Mouse (Mus musculus) heart, postnatal 36 days (tissue): ENCODE measurements around the gene Cpn1. TPM values are rescaled to one million over a fixed set of nuclear protein-coding genes. Genes with fewer than 3 reads are reported as not detected.

ENCODE experiments used
- DNase-seq, 2 experiments: peaks; one replicate each; pipeline ENCODE4 v3.0.0; 2021 to 2022
- intact Hi-C: fragments of 180-260 bp; cut with DNase I; formaldehyde crosslinking; loops from one replicate; pipeline ENCODE4 v1.15.1; 2025
- total RNA-seq, 2 experiments: library from RNA; stranded (reverse); gene quantifications; 2 replicates each; pipeline ENCODE4 v1.2.3; 2021

The Cpn1 gene
- total RNA-seq, 2 experiments from 2014 or later: 0.19 TPM; not detected in 1

DNA sequence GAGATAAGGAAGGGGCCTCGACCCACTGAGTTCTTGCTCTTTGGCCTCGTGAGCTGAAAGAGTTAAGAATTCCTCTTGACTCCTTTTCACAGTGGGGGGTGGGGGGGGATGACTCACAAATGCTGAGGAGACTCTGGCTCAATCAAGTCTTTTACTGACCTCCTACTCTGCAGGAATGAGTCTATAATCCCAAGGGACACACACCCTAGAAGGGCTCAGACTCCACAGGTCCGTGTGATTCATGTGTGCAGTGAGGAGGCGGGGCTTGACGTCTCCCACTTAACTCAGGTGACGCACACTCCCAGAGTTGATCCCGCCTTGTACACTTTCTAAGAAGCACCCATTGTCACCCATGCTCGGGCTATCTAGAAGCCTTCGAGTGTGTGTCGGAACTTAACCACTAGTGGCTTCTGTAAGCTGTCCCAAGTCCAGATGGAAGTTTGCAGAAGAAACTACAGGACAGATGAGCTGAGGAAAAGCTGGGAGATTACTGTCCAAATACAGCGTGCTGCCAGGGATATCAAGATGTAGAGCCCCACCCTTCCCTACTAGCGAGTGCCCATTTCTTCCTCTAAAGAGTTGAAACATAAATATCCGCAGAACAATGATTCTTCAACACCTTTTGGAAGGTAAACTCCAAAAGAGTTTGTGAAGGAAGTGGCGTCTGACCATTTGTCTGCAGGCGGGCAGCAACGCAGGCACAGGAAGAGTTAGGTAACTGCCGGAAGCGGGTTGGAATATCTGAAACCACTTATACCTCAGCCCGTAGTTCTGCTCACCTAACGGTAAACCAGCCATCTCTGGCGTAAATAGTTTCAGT is 69.6 kb downstream of the Cpn1 start:
- intact Hi-C loops: no loop called here
- DNase-seq: no peak

DNA sequence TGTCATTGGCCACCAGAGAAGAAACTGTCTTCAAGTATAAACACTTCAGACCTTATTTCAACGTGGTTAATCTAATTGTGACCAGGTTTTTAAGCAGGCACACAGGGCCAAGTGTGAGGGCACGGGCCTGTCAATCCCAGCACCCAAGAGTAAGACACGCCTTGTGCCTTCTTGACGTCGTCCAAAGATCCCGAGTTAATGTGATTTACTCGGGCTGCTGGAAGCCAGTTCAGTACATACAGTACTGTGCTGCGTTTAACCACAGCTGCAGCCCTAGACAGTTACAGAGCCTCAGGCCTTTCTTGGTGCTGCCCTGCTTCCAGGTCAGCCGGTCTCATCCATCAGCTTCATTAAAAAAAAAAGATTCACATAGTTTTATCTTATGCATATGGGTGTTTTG is 70.9 kb downstream of the Cpn1 start:
- intact Hi-C loops: no loop called here
- no peak for DNase-seq

DNA sequence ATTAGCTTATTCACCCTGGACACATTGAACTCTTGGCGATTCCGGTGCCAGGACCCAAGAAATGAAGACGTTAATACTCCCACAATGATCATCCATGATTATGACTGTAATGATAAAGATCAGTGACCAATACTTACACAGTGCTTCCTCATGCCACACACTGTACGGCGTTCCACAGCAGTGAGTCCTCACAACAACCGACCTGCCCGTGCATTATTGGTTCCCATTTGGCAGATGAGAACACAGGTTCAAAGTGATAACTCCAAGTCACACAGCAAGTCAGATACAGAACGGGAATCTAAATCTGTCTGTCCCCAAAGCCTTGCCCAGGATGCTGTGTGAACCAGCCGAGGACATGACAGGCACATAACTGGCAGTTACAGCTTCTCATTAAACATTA is 71.4 kb downstream of the Cpn1 start:
- intact Hi-C loops: no loop called here

DNA sequence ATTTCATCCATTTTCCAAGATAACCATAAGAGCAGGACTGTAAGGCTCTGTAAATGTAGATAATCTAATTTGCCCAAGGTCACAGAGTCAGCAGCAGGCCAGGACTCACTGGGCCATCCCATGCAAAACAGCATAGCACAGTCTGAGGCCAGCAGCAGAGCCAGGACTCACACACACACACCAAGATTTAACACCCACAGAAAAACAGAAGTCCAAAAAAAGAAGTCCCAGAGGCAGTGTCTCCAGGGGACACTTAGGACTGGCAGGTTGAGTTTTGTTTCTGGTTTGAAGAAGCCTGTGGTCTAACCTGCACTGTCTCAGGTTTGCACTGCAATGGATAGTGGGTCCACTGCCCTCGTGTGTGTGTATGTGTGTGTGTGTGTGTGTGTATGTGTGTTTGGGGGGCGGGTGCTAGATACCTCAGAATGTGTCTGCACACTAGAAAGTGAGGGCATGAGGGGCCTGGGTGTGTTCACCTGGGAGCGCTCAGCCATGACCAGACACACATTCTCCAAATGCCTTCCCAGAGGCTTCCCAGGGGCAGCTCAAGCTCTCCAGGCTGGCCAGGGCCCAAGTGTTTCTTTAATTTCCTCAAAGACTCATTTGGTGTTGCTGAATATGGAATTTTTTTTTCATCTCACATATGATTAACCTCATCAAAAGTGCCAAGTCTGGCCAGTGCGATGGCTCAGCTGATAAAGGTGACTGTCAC is 73.4 kb downstream of the Cpn1 start:
- DNase-seq: no peak
- intact Hi-C loops: no loop called here

More for the DNA sequence above, 71.4 kb downstream of the Cpn1 start:
- no peak for DNase-seq

DNA sequence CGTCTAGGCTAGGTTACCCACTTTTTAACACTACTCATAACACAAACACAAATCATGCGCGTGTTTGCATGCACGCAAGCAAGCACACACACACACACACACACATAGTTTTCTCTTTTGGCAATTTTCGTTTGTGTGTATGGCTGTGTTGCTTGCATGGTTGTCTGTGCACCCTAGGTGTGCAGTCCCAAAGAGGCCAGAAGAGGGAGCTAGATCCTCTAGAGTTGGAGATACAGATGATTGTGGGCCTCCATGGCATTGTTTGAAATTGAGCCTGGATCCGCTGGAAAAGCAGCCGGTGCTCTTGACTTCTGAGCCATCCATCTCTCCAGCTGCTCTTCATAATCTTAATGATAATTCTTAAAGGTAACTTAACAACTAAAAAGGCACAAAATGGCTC is 79.9 kb downstream of the Cpn1 start:
- DNase-seq: no peak
- intact Hi-C loops: loop anchor here (1.0 to 2.0 kb wide), 3 partner anchors 34 to 73 kb away; partner anchors contain the start of gene Dnmbp

Other genes with a start within 250 kb of the Cpn1 start
- gene Cutc, start 233.6 kb downstream of the Cpn1 start, total RNA-seq: 10 to 100 TPM; 15.1 to 16.3 TPM
- gene Cox15, start 233.6 kb downstream of the Cpn1 start, total RNA-seq: 10 to 100 TPM; 31.9 to 34.3 TPM
- gene Abcc2, start 204.4 kb downstream of the Cpn1 start, total RNA-seq: not detected
- gene Dnmbp, start 46.4 kb downstream of the Cpn1 start, total RNA-seq: 1 to 10 TPM; 9.0 to 9.7 TPM
- under 1 TPM in 1 of 2 experiments, not detected in 1; 0.14 TPM for gene Cyp2c23, start 42.7 kb upstream of the Cpn1 start, total RNA-seq
- gene Erlin1, start 83.2 kb upstream of the Cpn1 start, total RNA-seq: 1 to 10 TPM; 7.3 to 7.9 TPM
- 10 to 100 TPM; 25.8 to 29.0 TPM for gene Chuk, start 120.9 kb upstream of the Cpn1 start, total RNA-seq
- gene Cwf19l1, start 149.3 kb upstream of the Cpn1 start, total RNA-seq: 1 to 10 TPM; 8.3 to 8.9 TPM
- 10 to 100 TPM; 16.4 to 18.2 TPM for gene Bloc1s2, start 159.9 kb upstream of the Cpn1 start, total RNA-seq
- not detected for gene Pkd2l1, start 205.9 kb upstream of the Cpn1 start, total RNA-seq
- gene Scd3, start 216.7 kb upstream of the Cpn1 start, total RNA-seq: not detected